Mouse (Mus musculus): ENCODE results near the gene Ttc12. TPM values are rescaled to one million over a fixed set of nuclear protein-coding genes. Genes with fewer than 3 reads are reported as not detected.

The Ttc12 gene
- total and polyA plus RNA-seq, 3 experiments, result 1.5 to 17.8 (median 7.7) TPM

Other genes with a start within 250 kb of the Ttc12 start
- gene Gm4894, start 235.7 kb downstream of the Ttc12 start, total RNA-seq (2021), result not detected
- not detected in 2 replicates for gene Gm4894, start 235.7 kb downstream of the Ttc12 start, polyA plus RNA-seq (2012; rRNA removed)
- 1 to 10 TPM; 2.0 to 2.5 TPM for gene Drd2, start 145.6 kb downstream of the Ttc12 start, total RNA-seq (2021)
- gene Drd2, start 145.6 kb downstream of the Ttc12 start, polyA plus RNA-seq (2012; rRNA removed), result 1.5 and 2.5 TPM in 2 replicates
- gene Ankk1, start 59.2 kb downstream of the Ttc12 start, total RNA-seq (2021), result not detected
- 0.06 TPM in 2 replicates for gene Ankk1, start 59.2 kb downstream of the Ttc12 start, polyA plus RNA-seq (2012; rRNA removed)

Measured in adrenal gland, adult 2 months (tissue).